Mouse (Mus musculus) adrenal gland, adult 2 months (tissue): ENCODE measurements around the gene Gpatch1. TPM values are rescaled to one million over a fixed set of nuclear protein-coding genes. Genes with fewer than 3 reads are reported as not detected.
"Not testable (repeated sequence)": the region's sequence is repeated elsewhere in the genome, so short reads cannot be mapped to it uniquely, and the experiment has no call there.

Experiments used
- DNase-seq: peaks from one replicate; pipeline ENCODE4 v3.0.0; 2021
- polyA plus RNA-seq: library from polyadenylated mRNA; depleted of rRNA; stranded (reverse); fragments of >200 nt; gene quantifications from 2 replicates; pipeline ENCODE4 v1.2.3, GENCODE M21; 2012
- total RNA-seq, 2 experiments: library from RNA; stranded (reverse); gene quantifications; 2 replicates each; pipeline ENCODE4 v1.2.3; 2021

The Gpatch1 gene
- total and polyA plus RNA-seq, 3 experiments: 2.9 to 17.2 (median 16.9) TPM

- no peak for DNase-seq
Measured at GRCm38 (mm10) chr7:35331590-35331989, 13.3 kb upstream of the Gpatch1 start.

- no peak for DNase-seq
Measured at GRCm38 (mm10) chr7:35322732-35323420, 4.6 kb upstream of the Gpatch1 start.

GRCm38 (mm10) chr7:35322161-35322560 is 3.9 kb upstream of the Gpatch1 start:
- DNase-seq: no peak

GRCm38 (mm10) chr7:35319755-35320154 is 1.5 kb upstream of the Gpatch1 start:
- peak; percentile 76 for DNase-seq

- DNase-seq: peak; percentile 34
Measured at GRCm38 (mm10) chr7:35319221-35319620, 981 bp upstream of the Gpatch1 start.

GRCm38 (mm10) chr7:35314156-35314555 is 4.1 kb downstream of the Gpatch1 start:
- no peak for DNase-seq

GRCm38 (mm10) chr7:35311214-35311613 is 7.0 kb downstream of the Gpatch1 start:
- DNase-seq: no peak

GRCm38 (mm10) chr7:35300792-35301191 is 17.4 kb downstream of the Gpatch1 start:
- no peak for DNase-seq

GRCm38 (mm10) chr7:35299656-35300055 is 18.6 kb downstream of the Gpatch1 start:
- DNase-seq: no peak

- no peak for DNase-seq
Measured at GRCm38 (mm10) chr7:35297886-35298285, 20.4 kb downstream of the Gpatch1 start.

- no peak for DNase-seq
Measured at GRCm38 (mm10) chr7:35295631-35296030, 22.6 kb downstream of the Gpatch1 start.

- DNase-seq: no peak
Measured at GRCm38 (mm10) chr7:35293464-35293863, 24.8 kb downstream of the Gpatch1 start.

GRCm38 (mm10) chr7:35278933-35279332 is 39.3 kb downstream of the Gpatch1 start:
- DNase-seq: no peak

- DNase-seq: no peak
Measured at GRCm38 (mm10) chr7:35277433-35277832, 40.8 kb downstream of the Gpatch1 start.

GRCm38 (mm10) chr7:35269443-35270024 is 48.7 kb downstream of the Gpatch1 start:
- peak; percentile 62 for DNase-seq

- DNase-seq: no peak
Measured at GRCm38 (mm10) chr7:35267841-35268240, 50.4 kb downstream of the Gpatch1 start.

GRCm38 (mm10) chr7:35266666-35267065 is 51.6 kb downstream of the Gpatch1 start:
- no peak for DNase-seq

- peak; percentile 61 for DNase-seq
Measured at GRCm38 (mm10) chr7:35264746-35265145, 53.5 kb downstream of the Gpatch1 start.

GRCm38 (mm10) chr7:35263595-35264489 is 54.4 kb downstream of the Gpatch1 start:
- no peak for DNase-seq

GRCm38 (mm10) chr7:35259384-35259783 is 58.9 kb downstream of the Gpatch1 start:
- DNase-seq: no peak

GRCm38 (mm10) chr7:35258294-35258693 is 59.9 kb downstream of the Gpatch1 start:
- DNase-seq: peak; percentile 30

GRCm38 (mm10) chr7:35252041-35252558 is 66.1 kb downstream of the Gpatch1 start:
- DNase-seq: peak; percentile 59

- not testable (repeated sequence) for DNase-seq
Measured at GRCm38 (mm10) chr7:35237935-35238334, 80.3 kb downstream of the Gpatch1 start.
